Mouse (Mus musculus) megakaryocyte-erythroid progenitor cell, adult 5-6 weeks (primary cell): ENCODE data around the gene Hbb-bh1. TPM values are rescaled to one million over a fixed set of nuclear protein-coding genes. Genes with fewer than 3 reads are reported as not detected.
"Not testable (repeated sequence)": the region's sequence is repeated elsewhere in the genome, so short reads cannot be mapped to it uniquely, and the experiment has no call there.

ENCODE experiments used
- ATAC-seq: replicated peaks from 2 replicates; pipeline ENCODE4 v1.8.0; 2016; ENCODE audit warnings: mild to moderate bottlenecking, inconsistent platforms; ENCODE audit not compliant: severe bottlenecking, poor library complexity, low FRiP score, low TSS enrichment
- total RNA-seq, 2 experiments: library from RNA; stranded (forward) in 1 of 2; stranded (reverse) in 1 of 2; fragments of 200-1000, 215-1000 nt in 1 of 2; fragments of >200 nt in 1 of 2; fragmentation: Nextera tagmentation in 1 of 2; gene quantifications; 2 replicates each; pipeline ENCODE4 v1.2.3; 2014 to 2017

The Hbb-bh1 gene
- total RNA-seq (2014; fragmentation: Nextera tagmentation) (not detected in 2 replicates), total RNA-seq (2017) (not detected in 2 replicates)

GRCm38 (mm10) chr7:103843034-103843433 lies at the start of gene Hbb-bh1:
Gene Hbb-bh1, minus strand, starts transcription at chr7:103843164.
- no peak for ATAC-seq

GRCm38 (mm10) chr7:103886152-103886551 lies 43.2 kb upstream of the Hbb-bh1 start, which contains the start of gene Olfr66:
Gene Olfr66, minus strand, starts transcription at chr7:103886252.
- no peak for ATAC-seq

DNA sequence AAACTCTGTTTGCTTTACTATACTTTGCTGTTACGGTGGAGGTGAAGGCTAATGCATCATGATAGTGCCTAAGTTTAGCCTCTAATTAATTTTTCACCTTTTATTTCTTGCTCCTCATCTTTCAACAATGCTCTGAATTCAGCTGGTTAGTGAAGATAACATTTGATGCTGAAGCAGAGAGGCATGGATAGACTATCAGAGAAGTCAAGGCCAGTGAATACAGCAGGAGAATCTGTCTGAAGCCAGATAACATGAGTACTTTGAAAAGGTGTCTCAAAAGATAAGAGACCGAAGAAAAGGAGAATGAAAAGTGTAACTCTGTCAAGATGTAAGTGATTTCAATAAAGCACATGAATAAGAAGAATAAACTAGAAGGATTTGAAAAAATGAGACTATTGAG lies 34.1 kb upstream of the Hbb-bh1 start:
- ATAC-seq: peak; percentile 91

DNA sequence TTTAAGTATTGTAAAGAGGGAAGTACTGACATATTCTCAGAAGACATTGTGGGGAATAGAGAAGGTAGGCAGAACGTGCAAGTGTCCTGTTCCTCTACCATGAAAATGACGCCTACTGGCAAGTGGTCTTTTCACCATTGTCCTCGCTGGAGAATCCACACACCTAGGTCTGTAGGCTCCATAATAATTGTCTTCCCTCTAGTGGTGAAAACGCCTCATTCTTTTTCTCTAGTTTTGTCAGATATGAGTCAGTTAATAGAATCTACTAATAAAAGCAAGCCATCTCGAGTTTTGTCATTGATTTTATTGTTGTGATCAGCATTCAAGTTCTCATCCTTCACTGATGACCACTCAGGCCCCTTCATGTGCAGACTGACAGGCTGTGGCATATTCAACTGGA lies 31.5 kb upstream of the Hbb-bh1 start:
- 0 out of 2 replicates have a peak, but pooled peaks have one; percentile 28 for ATAC-seq

- ATAC-seq: no peak
Measured at GRCm38 (mm10) chr7:103873064-103873463, 30.1 kb upstream of the Hbb-bh1 start.

- peak; percentile 92 for ATAC-seq
Measured at GRCm38 (mm10) chr7:103870667-103871066, 27.7 kb upstream of the Hbb-bh1 start.

GRCm38 (mm10) chr7:103865716-103866115 lies 22.8 kb upstream of the Hbb-bh1 start:
- peak; percentile 77 for ATAC-seq

GRCm38 (mm10) chr7:103861531-103861930 lies 18.6 kb upstream of the Hbb-bh1 start:
- no peak for ATAC-seq

DNA sequence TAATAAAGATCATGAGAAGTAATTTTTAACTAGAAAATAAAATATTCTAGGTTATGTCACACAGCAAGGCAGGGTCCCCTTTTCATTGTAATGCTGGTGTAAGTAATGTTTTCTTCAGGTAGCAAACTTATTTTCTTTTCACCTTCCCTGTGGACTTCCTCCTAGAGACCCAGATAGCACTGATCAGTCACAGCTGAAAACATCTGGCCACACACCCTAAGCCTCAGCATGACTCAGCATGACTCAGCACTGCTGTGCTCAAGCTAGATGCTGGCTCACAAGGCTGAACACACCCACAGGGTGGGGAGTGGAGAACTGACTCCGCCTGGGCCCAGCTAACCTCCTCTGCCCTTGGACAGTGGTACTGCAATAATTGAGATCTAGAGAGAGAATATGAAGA lies 17.9 kb upstream of the Hbb-bh1 start:
- ATAC-seq: peak; percentile 88

DNA sequence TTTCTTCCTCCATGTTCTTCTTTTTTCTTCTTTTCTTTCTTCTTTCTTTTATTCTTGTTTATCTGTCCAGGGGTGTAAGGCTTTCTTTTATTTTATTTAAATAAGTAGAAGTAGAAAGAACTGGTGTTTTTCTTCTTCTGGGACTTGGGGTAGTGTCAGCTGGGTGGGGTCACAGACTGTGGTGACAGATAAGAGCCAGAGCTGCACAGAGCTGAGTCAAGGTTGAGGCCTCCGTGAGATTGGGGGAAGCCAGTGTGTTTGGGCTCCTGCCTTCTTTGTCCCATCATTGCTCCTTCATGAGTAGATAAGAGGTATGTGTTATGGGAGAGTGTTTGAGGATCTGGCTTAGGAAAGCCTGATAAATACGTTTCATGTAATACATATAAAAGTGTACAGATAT lies 16.1 kb upstream of the Hbb-bh1 start:
- ATAC-seq: peak; percentile 94

DNA sequence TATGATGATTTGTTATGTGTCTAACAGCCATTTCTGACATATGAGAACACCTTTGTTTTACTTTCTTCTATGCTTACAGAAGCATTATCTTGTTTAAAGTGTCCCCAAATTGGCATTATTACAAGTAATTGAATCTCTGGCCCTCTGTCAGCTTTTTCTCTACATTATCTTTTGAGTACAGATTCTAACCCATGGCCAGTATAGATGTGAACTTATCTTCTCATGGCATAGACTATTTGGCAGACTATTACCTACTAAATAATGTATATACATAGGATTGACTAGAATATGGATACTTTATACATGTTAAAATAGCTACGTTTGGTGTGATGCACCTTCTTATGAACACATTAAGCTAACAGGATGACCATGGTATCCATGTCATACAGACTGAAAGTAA lies 11.7 kb upstream of the Hbb-bh1 start:
- peak; percentile 66 for ATAC-seq

DNA sequence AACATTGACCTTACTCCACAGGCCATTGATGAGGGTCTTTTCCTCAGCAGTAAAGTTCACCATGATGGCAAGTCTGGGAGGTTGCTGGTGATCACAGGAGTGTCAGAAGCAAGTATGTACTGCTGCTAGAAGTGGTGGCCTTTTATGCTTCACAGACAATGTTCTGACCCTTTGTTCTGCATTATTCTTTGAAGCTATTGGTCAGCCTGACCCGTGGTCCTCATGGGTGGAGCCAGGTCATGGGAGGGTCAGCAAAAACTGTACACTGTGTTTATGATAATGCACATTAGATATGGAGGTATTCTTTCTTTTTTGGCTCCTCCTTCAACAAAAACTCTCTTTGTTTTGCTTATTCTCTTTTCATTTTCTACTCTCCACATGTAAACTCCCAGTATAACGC lies 10.1 kb upstream of the Hbb-bh1 start, which contains the start of gene Hbb-y:
Hbb-y (minus strand) TSS at position 127 of the 400 bp plus-strand sequence.
- no peak for ATAC-seq

- no peak for ATAC-seq
Measured at GRCm38 (mm10) chr7:103844525-103845325, 1.8 kb upstream of the Hbb-bh1 start.

GRCm38 (mm10) chr7:103840268-103840667 lies 2.7 kb downstream of the Hbb-bh1 start, which contains the start of gene Hbb-bh2:
Gene Hbb-bh2, minus strand, starts transcription at chr7:103840520.
- ATAC-seq: no peak

DNA sequence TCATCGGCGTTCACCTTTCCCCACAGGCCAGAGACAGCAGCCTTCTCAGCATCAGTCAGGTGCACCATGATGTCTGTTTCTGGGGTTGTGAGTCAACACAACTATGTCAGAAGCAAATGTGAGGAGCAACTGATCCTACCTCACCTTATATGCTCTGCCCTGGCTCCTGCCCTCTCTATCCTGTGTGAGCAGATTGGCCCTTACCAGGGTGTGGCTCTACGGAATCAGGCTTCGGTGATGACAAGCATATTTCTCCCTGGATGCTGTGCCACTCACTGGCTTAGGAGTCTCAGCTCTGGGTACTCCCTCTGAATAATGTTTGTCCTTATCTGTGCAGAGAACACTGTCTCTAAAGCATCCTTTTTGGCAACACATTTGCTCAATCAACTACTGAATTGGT lies 15.2 kb downstream of the Hbb-bh1 start, which contains the start of gene Hbb-bs:
Hbb-bs (minus strand) TSS at position 289 of the 400 bp plus-strand sequence.
- peak; percentile 95 for ATAC-seq

GRCm38 (mm10) chr7:103827139-103827538 lies 15.8 kb downstream of the Hbb-bh1 start:
- ATAC-seq: not testable (repeated sequence)

DNA sequence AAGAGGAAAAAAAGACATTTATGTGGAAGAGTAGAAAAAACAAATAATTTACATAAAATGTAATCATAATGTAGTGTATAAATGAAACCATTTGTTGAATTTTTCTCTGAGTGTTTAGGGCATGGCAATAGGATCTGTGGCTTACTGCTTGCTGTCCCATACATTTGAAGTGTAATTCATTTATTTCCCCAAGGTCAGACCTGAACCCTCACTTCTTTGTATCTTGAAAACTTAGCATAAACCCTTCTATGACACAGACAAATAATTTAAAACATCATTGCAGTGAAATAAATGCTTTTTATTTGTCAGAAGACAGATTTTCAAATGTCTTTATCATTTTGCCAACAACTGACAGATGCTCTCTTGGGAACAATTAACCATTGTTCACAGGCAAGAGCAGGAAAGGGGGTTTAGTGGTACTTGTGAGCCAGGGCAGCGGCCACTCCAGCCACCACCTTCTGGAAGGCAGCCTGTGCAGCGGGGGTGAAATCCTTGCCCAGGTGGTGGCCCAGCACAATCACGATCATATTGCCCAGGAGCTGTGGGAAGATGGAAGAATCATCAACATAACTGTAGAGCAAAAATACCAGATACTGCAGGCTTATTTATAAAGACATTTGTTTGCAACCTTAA lies 16.6 kb downstream of the Hbb-bh1 start:
- no peak for ATAC-seq

- ATAC-seq: no peak
Measured at GRCm38 (mm10) chr7:103825536-103826254, 17.3 kb downstream of the Hbb-bh1 start.

- peak; percentile 33; the same call in 1 of the 2 replicates for ATAC-seq
Measured at GRCm38 (mm10) chr7:103824597-103824996, 18.4 kb downstream of the Hbb-bh1 start.

- not testable (repeated sequence) for ATAC-seq
Measured at GRCm38 (mm10) chr7:103815085-103815484, 27.9 kb downstream of the Hbb-bh1 start.
